Mouse (Mus musculus): ENCODE measurements around the gene Noct. TPM values are rescaled to one million over a fixed set of nuclear protein-coding genes. Genes with fewer than 3 reads are reported as not detected.
A peak's percentile ranks its signal among the peaks of the same experiment; 100 is the strongest.

The Noct gene
- polyA plus RNA-seq, 1 experiment: 18.3 TPM

- H3K27ac ChIP-seq (ENCODE audit: control insufficient read depth, insufficient read depth, low read depth, low read length, poor library complexity): no peak overlapping the region
- no peak overlapping the region for H3K4me3 ChIP-seq (replicated peaks; ENCODE audit: control insufficient read depth, low read depth, low read length)
- H3K4me1 ChIP-seq (ENCODE audit: control insufficient read depth, insufficient read depth, low read length): no peaks in the 10 kb centered on the region
- WGBS: 81% methylated on average over 7 of the region's 7 CpGs
- TF ChIP-seq CTCF (IDR thresholded peaks at IDR 0.05; ENCODE audit: control insufficient read depth, insufficient read depth, low read length) (no peak), POLR2A (IDR thresholded peaks at IDR 0.05; ENCODE audit: borderline replicate concordance, control insufficient read depth, low read depth, low read length) (no peak)
Observed at GRCm38 (mm10) chr3:51185406-51185805, 38.8 kb upstream of the Noct start.

- Histone ChIP-seq H3K27ac (ENCODE audit: control insufficient read depth, insufficient read depth, low read depth, low read length, poor library complexity) (no peak overlapping the region; the same call in 1 of the 2 replicates), H3K4me3 (replicated peaks; ENCODE audit: control insufficient read depth, low read depth, low read length) (no peak overlapping the region), H3K4me1 (ENCODE audit: control insufficient read depth, insufficient read depth, low read length) (no peaks in the 10 kb centered on the region)
- TF ChIP-seq CTCF (IDR thresholded peaks at IDR 0.05; ENCODE audit: control insufficient read depth, insufficient read depth, low read length): no peak
- no peak for TF ChIP-seq POLR2A (IDR thresholded peaks at IDR 0.05; ENCODE audit: borderline replicate concordance, control insufficient read depth, low read depth, low read length)
- 76% methylated on average over 6 of the region's 6 CpGs for WGBS
Observed at GRCm38 (mm10) chr3:51194075-51194474, 30.2 kb upstream of the Noct start.

GRCm38 (mm10) chr3:51195321-51195720 lies 28.9 kb upstream of the Noct start:
- H3K27ac ChIP-seq (ENCODE audit: control insufficient read depth, insufficient read depth, low read depth, low read length, poor library complexity): no peak overlapping the region
- H3K4me3 ChIP-seq (replicated peaks; ENCODE audit: control insufficient read depth, low read depth, low read length): no peak overlapping the region
- no peak for TF ChIP-seq POLR2A (IDR thresholded peaks at IDR 0.05; ENCODE audit: borderline replicate concordance, control insufficient read depth, low read depth, low read length)
- TF ChIP-seq CTCF (IDR thresholded peaks at IDR 0.05; ENCODE audit: control insufficient read depth, insufficient read depth, low read length): no peak
- no peaks in the 10 kb centered on the region for H3K4me1 ChIP-seq (ENCODE audit: control insufficient read depth, insufficient read depth, low read length)
- WGBS: 22% methylated on average over 8 of the region's 8 CpGs

GRCm38 (mm10) chr3:51195736-51196135 lies 28.5 kb upstream of the Noct start:
- Histone ChIP-seq H3K4me1 (ENCODE audit: control insufficient read depth, insufficient read depth, low read length) (no peaks in the 10 kb centered on the region), H3K27ac (ENCODE audit: control insufficient read depth, insufficient read depth, low read depth, low read length, poor library complexity) (no peak overlapping the region)

GRCm38 (mm10) chr3:51196724-51197111 lies 27.5 kb upstream of the Noct start:
- Histone ChIP-seq H3K27ac (ENCODE audit: control insufficient read depth, insufficient read depth, low read depth, low read length, poor library complexity) (no peak overlapping the region), H3K4me3 (replicated peaks; ENCODE audit: control insufficient read depth, low read depth, low read length) (no peak overlapping the region), H3K4me1 (ENCODE audit: control insufficient read depth, insufficient read depth, low read length) (no peaks in the 10 kb centered on the region)
- no peak for TF ChIP-seq CTCF (IDR thresholded peaks at IDR 0.05; ENCODE audit: control insufficient read depth, insufficient read depth, low read length)
- TF ChIP-seq POLR2A (IDR thresholded peaks at IDR 0.05; ENCODE audit: borderline replicate concordance, control insufficient read depth, low read depth, low read length): no peak
- WGBS: 67% methylated on average over 3 of the region's 3 CpGs

More at GRCm38 (mm10) chr3:51195736-51196135, 28.5 kb upstream of the Noct start:
- no peak overlapping the region for H3K4me3 ChIP-seq (replicated peaks; ENCODE audit: control insufficient read depth, low read depth, low read length)
- no peak for TF ChIP-seq CTCF (IDR thresholded peaks at IDR 0.05; ENCODE audit: control insufficient read depth, insufficient read depth, low read length)
- no peak for TF ChIP-seq POLR2A (IDR thresholded peaks at IDR 0.05; ENCODE audit: borderline replicate concordance, control insufficient read depth, low read depth, low read length)
- WGBS: 52% methylated on average over 8 of the region's 8 CpGs

- TF ChIP-seq POLR2A (IDR thresholded peaks at IDR 0.05; ENCODE audit: borderline replicate concordance, control insufficient read depth, low read depth, low read length) (no peak), CTCF (IDR thresholded peaks at IDR 0.05; ENCODE audit: control insufficient read depth, insufficient read depth, low read length) (no peak)
- H3K4me3 ChIP-seq (replicated peaks; ENCODE audit: control insufficient read depth, low read depth, low read length): no peak overlapping the region
- 26% methylated on average over 9 of the region's 9 CpGs for WGBS
- H3K4me1 ChIP-seq (ENCODE audit: control insufficient read depth, insufficient read depth, low read length): no peaks in the 10 kb centered on the region
- 0 out of 2 replicates have a peak overlapping the region, but pooled peaks have one; percentile 23 for H3K27ac ChIP-seq (ENCODE audit: control insufficient read depth, insufficient read depth, low read depth, low read length, poor library complexity)
Observed at GRCm38 (mm10) chr3:51197112-51197731, 27.0 kb upstream of the Noct start.

GRCm38 (mm10) chr3:51198291-51198690 lies 26.0 kb upstream of the Noct start:
- H3K4me1 ChIP-seq (ENCODE audit: control insufficient read depth, insufficient read depth, low read length): no peaks in the 10 kb centered on the region
- TF ChIP-seq POLR2A (IDR thresholded peaks at IDR 0.05; ENCODE audit: borderline replicate concordance, control insufficient read depth, low read depth, low read length): no peak
- no peak for TF ChIP-seq CTCF (IDR thresholded peaks at IDR 0.05; ENCODE audit: control insufficient read depth, insufficient read depth, low read length)
- H3K4me3 ChIP-seq (replicated peaks; ENCODE audit: control insufficient read depth, low read depth, low read length): no peak overlapping the region
- WGBS: 65% methylated on average over 1 of the region's 1 CpGs
- no peak overlapping the region for H3K27ac ChIP-seq (ENCODE audit: control insufficient read depth, insufficient read depth, low read depth, low read length, poor library complexity)

GRCm38 (mm10) chr3:51199130-51199529 lies 25.1 kb upstream of the Noct start:
- Histone ChIP-seq H3K4me1 (ENCODE audit: control insufficient read depth, insufficient read depth, low read length) (no peaks in the 10 kb centered on the region), H3K4me3 (replicated peaks; ENCODE audit: control insufficient read depth, low read depth, low read length) (no peak overlapping the region), H3K27ac (ENCODE audit: control insufficient read depth, insufficient read depth, low read depth, low read length, poor library complexity) (no peak overlapping the region)
- WGBS: 50% methylated on average over 6 of the region's 6 CpGs
- TF ChIP-seq CTCF (IDR thresholded peaks at IDR 0.05; ENCODE audit: control insufficient read depth, insufficient read depth, low read length) (no peak), POLR2A (IDR thresholded peaks at IDR 0.05; ENCODE audit: borderline replicate concordance, control insufficient read depth, low read depth, low read length) (no peak)

GRCm38 (mm10) chr3:51200311-51200710 lies 23.9 kb upstream of the Noct start:
- Histone ChIP-seq H3K27ac (ENCODE audit: control insufficient read depth, insufficient read depth, low read depth, low read length, poor library complexity) (no peak overlapping the region), H3K4me3 (replicated peaks; ENCODE audit: control insufficient read depth, low read depth, low read length) (no peak overlapping the region), H3K4me1 (ENCODE audit: control insufficient read depth, insufficient read depth, low read length) (no peaks in the 10 kb centered on the region)
- TF ChIP-seq CTCF (IDR thresholded peaks at IDR 0.05; ENCODE audit: control insufficient read depth, insufficient read depth, low read length) (no peak), POLR2A (IDR thresholded peaks at IDR 0.05; ENCODE audit: borderline replicate concordance, control insufficient read depth, low read depth, low read length) (no peak)
- WGBS: 80% methylated on average over 4 of the region's 4 CpGs

Data from bone marrow, adult 2 months (tissue).